Mouse (Mus musculus): ENCODE results near the gene Polr2h. TPM values are rescaled to one million over a fixed set of nuclear protein-coding genes. Genes with fewer than 3 reads are reported as not detected.

Gene Polr2h
- polyA plus RNA-seq, 1 experiment from 2014 or later = 50.5 TPM

Other genes starting within 250 kb of the Polr2h start
- gene Eif2b5, start 218.8 kb upstream of the Polr2h start, polyA plus RNA-seq (2016; fragmentation: Nextera tagmentation; extraction: Ambion mirVana) = 89.6 and 94.4 TPM in 2 replicates
- 31.1 and 34.1 TPM in 2 replicates for gene Dvl3, start 200.7 kb upstream of the Polr2h start, polyA plus RNA-seq (2016; fragmentation: Nextera tagmentation; extraction: Ambion mirVana)
- gene Ap2m1, start 182.2 kb upstream of the Polr2h start, polyA plus RNA-seq (2016; fragmentation: Nextera tagmentation; extraction: Ambion mirVana) = 487 and 490 TPM in 2 replicates
- gene Abcf3, start 169.1 kb upstream of the Polr2h start, polyA plus RNA-seq (2016; fragmentation: Nextera tagmentation; extraction: Ambion mirVana) = 55.2 and 55.4 TPM in 2 replicates
- gene Vwa5b2, start 128.2 kb upstream of the Polr2h start, polyA plus RNA-seq (2016; fragmentation: Nextera tagmentation; extraction: Ambion mirVana) = 0.43 and 0.53 TPM in 2 replicates
- gene Eef1akmt4, start 106.1 kb upstream of the Polr2h start, polyA plus RNA-seq (2016; fragmentation: Nextera tagmentation; extraction: Ambion mirVana) = 16.3 and 20.1 TPM in 2 replicates
- gene Gm49333, start 106.1 kb upstream of the Polr2h start, polyA plus RNA-seq (2016; fragmentation: Nextera tagmentation; extraction: Ambion mirVana) = 0.62 TPM in 1 of 2 replicates, not detected in the other
- gene Alg3, start 105.9 kb upstream of the Polr2h start, polyA plus RNA-seq (2016; fragmentation: Nextera tagmentation; extraction: Ambion mirVana) = 31.7 and 32.4 TPM in 2 replicates
- 0.43 and 0.58 TPM in 2 replicates for gene Camk2n2, start 96.4 kb upstream of the Polr2h start, polyA plus RNA-seq (2016; fragmentation: Nextera tagmentation; extraction: Ambion mirVana)
- 0.55 and 1.2 TPM in 2 replicates for gene Ece2, start 87.8 kb upstream of the Polr2h start, polyA plus RNA-seq (2016; fragmentation: Nextera tagmentation; extraction: Ambion mirVana)
- gene Psmd2, start 66.0 kb upstream of the Polr2h start, polyA plus RNA-seq (2016; fragmentation: Nextera tagmentation; extraction: Ambion mirVana) = 286 and 288 TPM in 2 replicates
- gene Eif4g1, start 49.4 kb upstream of the Polr2h start, polyA plus RNA-seq (2016; fragmentation: Nextera tagmentation; extraction: Ambion mirVana) = 169 and 179 TPM in 2 replicates
- gene Fam131a, start 24.4 kb upstream of the Polr2h start, polyA plus RNA-seq (2016; fragmentation: Nextera tagmentation; extraction: Ambion mirVana) = 4.0 and 5.2 TPM in 2 replicates
- gene Clcn2, start 81 bp downstream of the Polr2h start, polyA plus RNA-seq (2016; fragmentation: Nextera tagmentation; extraction: Ambion mirVana) = 6.2 and 7.0 TPM in 2 replicates
- gene Chrd, start 15.5 kb downstream of the Polr2h start, polyA plus RNA-seq (2016; fragmentation: Nextera tagmentation; extraction: Ambion mirVana) = 0.54 and 0.94 TPM in 2 replicates
- gene Thpo, start 16.8 kb downstream of the Polr2h start, polyA plus RNA-seq (2016; fragmentation: Nextera tagmentation; extraction: Ambion mirVana) = 0.14 and 0.22 TPM in 2 replicates

All from heart, embryonic 12.5 days (tissue).